Mouse (Mus musculus): ENCODE data around the gene Abcc9. TPM values are rescaled to one million over a fixed set of nuclear protein-coding genes. Genes with fewer than 3 reads are reported as not detected.
"Not testable (repeated sequence)": the region's sequence is repeated elsewhere in the genome, so short reads cannot be mapped to it uniquely, and the experiment has no call there.

The Abcc9 gene
- polyA plus RNA-seq, 1 experiment from 2014 or later = 5.3 TPM

GRCm38 (mm10) chr6:142701161-142701560 is 954 bp downstream of the Abcc9 start:
- H3K9ac ChIP-seq = no peak overlapping the region
- peaks cover 14% of the 10 kb centered on the region; the same call in 1 of the 2 replicates for H3K4me1 ChIP-seq
- H3K36me3 ChIP-seq = no peaks in the 10 kb centered on the region
- no peaks in the 10 kb centered on the region for H3K27me3 ChIP-seq
- 45% methylated on average over 13 of the region's 13 CpGs for WGBS
- peak overlapping the region; percentile 77; the same call in 1 of the 2 replicates for H3K4me2 ChIP-seq
- 0 out of 2 replicates have a peak, but pooled peaks have one; percentile 13 for ATAC-seq (ENCODE audit: borderline replicate concordance, extremely low read depth, low FRiP score, low TSS enrichment)
- no peaks in the 10 kb centered on the region for H3K9me3 ChIP-seq
- no peak overlapping the region for H3K4me3 ChIP-seq
- H3K27ac ChIP-seq = no peak overlapping the region

GRCm38 (mm10) chr6:142700753-142701152 is 1.4 kb downstream of the Abcc9 start:
- Histone ChIP-seq H3K36me3 (no peaks in the 10 kb centered on the region), H3K4me1 (peaks cover 14% of the 10 kb centered on the region; the same call in 1 of the 2 replicates), H3K27ac (no peak overlapping the region), H3K9ac (no peak overlapping the region), H3K4me3 (no peak overlapping the region), H3K27me3 (no peaks in the 10 kb centered on the region), H3K4me2 (no peak overlapping the region), H3K9me3 (no peaks in the 10 kb centered on the region)
- ATAC-seq (ENCODE audit: borderline replicate concordance, extremely low read depth, low FRiP score, low TSS enrichment) = no peak
- 71% methylated on average over 8 of the region's 8 CpGs for WGBS

GRCm38 (mm10) chr6:142692085-142692484 is 10.0 kb downstream of the Abcc9 start:
- no peak overlapping the region for H3K27ac ChIP-seq
- ATAC-seq (ENCODE audit: borderline replicate concordance, extremely low read depth, low FRiP score, low TSS enrichment) = no peak

GRCm38 (mm10) chr6:142689673-142690072 is 12.4 kb downstream of the Abcc9 start:
- H3K9ac ChIP-seq = no peak overlapping the region
- H3K4me1 ChIP-seq = no peaks in the 10 kb centered on the region
- no peak overlapping the region for H3K4me3 ChIP-seq
- H3K27me3 ChIP-seq = no peaks in the 10 kb centered on the region
- H3K27ac ChIP-seq = no peak overlapping the region
- no peak for ATAC-seq (ENCODE audit: borderline replicate concordance, extremely low read depth, low FRiP score, low TSS enrichment)
- H3K9me3 ChIP-seq = no peaks in the 10 kb centered on the region
- 77% methylated on average over 11 of the region's 11 CpGs for WGBS
- H3K36me3 ChIP-seq = no peaks in the 10 kb centered on the region
- H3K4me2 ChIP-seq = no peak overlapping the region

More at GRCm38 (mm10) chr6:142692085-142692484, 10.0 kb downstream of the Abcc9 start:
- H3K27me3 ChIP-seq = no peaks in the 10 kb centered on the region
- H3K36me3 ChIP-seq = no peaks in the 10 kb centered on the region
- no peak overlapping the region for H3K9ac ChIP-seq
- H3K4me3 ChIP-seq = no peak overlapping the region
- no peaks in the 10 kb centered on the region for H3K4me1 ChIP-seq
- no peak overlapping the region for H3K4me2 ChIP-seq
- 75% methylated on average over 5 of the region's 5 CpGs for WGBS
- H3K9me3 ChIP-seq = no peaks in the 10 kb centered on the region

- Histone ChIP-seq H3K9me3 (no peaks in the 10 kb centered on the region), H3K4me3 (no peak overlapping the region), H3K9ac (no peak overlapping the region), H3K27me3 (no peaks in the 10 kb centered on the region), H3K36me3 (no peaks in the 10 kb centered on the region), H3K4me1 (no peaks in the 10 kb centered on the region), H3K27ac (no peak overlapping the region), H3K4me2 (no peak overlapping the region)
- 59% methylated on average over 7 of the region's 7 CpGs for WGBS
- no peak for ATAC-seq (ENCODE audit: borderline replicate concordance, extremely low read depth, low FRiP score, low TSS enrichment)
Measured at GRCm38 (mm10) chr6:142682985-142683691, 19.0 kb downstream of the Abcc9 start.

- no peak for ATAC-seq (ENCODE audit: borderline replicate concordance, extremely low read depth, low FRiP score, low TSS enrichment)
- no peaks in the 10 kb centered on the region for H3K36me3 ChIP-seq
- no peaks in the 10 kb centered on the region for H3K27me3 ChIP-seq
- no peak overlapping the region for H3K4me2 ChIP-seq
- peaks cover 3% of the 10 kb centered on the region; the same call in 1 of the 2 replicates for H3K4me1 ChIP-seq
- peaks cover 3% of the 10 kb centered on the region; the same call in 1 of the 2 replicates for H3K9me3 ChIP-seq
- no peak overlapping the region for H3K4me3 ChIP-seq
- H3K27ac ChIP-seq = no peak overlapping the region
- H3K9ac ChIP-seq = no peak overlapping the region
- 72% methylated on average over 2 of the region's 2 CpGs for WGBS
Measured at GRCm38 (mm10) chr6:142670021-142670420, 32.1 kb downstream of the Abcc9 start.

- no peak overlapping the region for H3K9ac ChIP-seq
- no peak for ATAC-seq (ENCODE audit: borderline replicate concordance, extremely low read depth, low FRiP score, low TSS enrichment)
- no peaks in the 10 kb centered on the region for H3K36me3 ChIP-seq
- H3K4me2 ChIP-seq = no peak overlapping the region
- H3K9me3 ChIP-seq = peaks cover 3% of the 10 kb centered on the region; the same call in 1 of the 2 replicates
- no peaks in the 10 kb centered on the region for H3K27me3 ChIP-seq
- 67% methylated on average over 6 of the region's 6 CpGs for WGBS
- H3K4me3 ChIP-seq = no peak overlapping the region
- no peak overlapping the region for H3K27ac ChIP-seq
- peaks cover 3% of the 10 kb centered on the region; the same call in 1 of the 2 replicates for H3K4me1 ChIP-seq
Measured at GRCm38 (mm10) chr6:142669343-142669742, 32.8 kb downstream of the Abcc9 start.

GRCm38 (mm10) chr6:142668831-142669230 is 33.3 kb downstream of the Abcc9 start:
- WGBS = 75% methylated on average over 6 of the region's 6 CpGs
- H3K4me1 ChIP-seq = peaks cover 3% of the 10 kb centered on the region; the same call in 1 of the 2 replicates
- H3K9ac ChIP-seq = no peak overlapping the region
- H3K36me3 ChIP-seq = no peaks in the 10 kb centered on the region
- no peak overlapping the region for H3K4me3 ChIP-seq
- H3K27ac ChIP-seq = no peak overlapping the region
- no peak for ATAC-seq (ENCODE audit: borderline replicate concordance, extremely low read depth, low FRiP score, low TSS enrichment)
- H3K9me3 ChIP-seq = peaks cover 3% of the 10 kb centered on the region; the same call in 1 of the 2 replicates
- no peak overlapping the region for H3K4me2 ChIP-seq
- no peaks in the 10 kb centered on the region for H3K27me3 ChIP-seq

GRCm38 (mm10) chr6:142668419-142668766 is 33.7 kb downstream of the Abcc9 start:
- no peak overlapping the region for H3K4me2 ChIP-seq
- H3K9ac ChIP-seq = no peak overlapping the region
- ATAC-seq (ENCODE audit: borderline replicate concordance, extremely low read depth, low FRiP score, low TSS enrichment) = no peak
- WGBS = 17% methylated on average over 1 of the region's 1 CpGs
- H3K36me3 ChIP-seq = no peaks in the 10 kb centered on the region
- no peak overlapping the region for H3K4me3 ChIP-seq
- no peak overlapping the region for H3K27ac ChIP-seq
- peaks cover 3% of the 10 kb centered on the region; the same call in 1 of the 2 replicates for H3K9me3 ChIP-seq
- H3K4me1 ChIP-seq = peaks cover 3% of the 10 kb centered on the region; the same call in 1 of the 2 replicates
- H3K27me3 ChIP-seq = no peaks in the 10 kb centered on the region

- WGBS = 72% methylated on average over 7 of the region's 7 CpGs
- no peak for ATAC-seq (ENCODE audit: borderline replicate concordance, extremely low read depth, low FRiP score, low TSS enrichment)
- Histone ChIP-seq H3K9ac (no peak overlapping the region), H3K4me2 (no peak overlapping the region), H3K9me3 (no peaks in the 10 kb centered on the region), H3K4me1 (peaks cover 3% of the 10 kb centered on the region; the same call in 1 of the 2 replicates), H3K27me3 (no peaks in the 10 kb centered on the region), H3K27ac (no peak overlapping the region), H3K4me3 (no peak overlapping the region), H3K36me3 (no peaks in the 10 kb centered on the region)
Measured at GRCm38 (mm10) chr6:142667701-142668418, 34.3 kb downstream of the Abcc9 start.

- not testable (repeated sequence) for H3K36me3 ChIP-seq; H3K9me3 ChIP-seq; H3K4me1 ChIP-seq; H3K4me3 ChIP-seq; ATAC-seq (ENCODE audit: borderline replicate concordance, extremely low read depth, low FRiP score, low TSS enrichment); H3K27ac ChIP-seq; H3K4me2 ChIP-seq; H3K9ac ChIP-seq; H3K27me3 ChIP-seq
- WGBS = 90% methylated on average over 3 of the region's 3 CpGs
Measured at GRCm38 (mm10) chr6:142662056-142662455, 40.1 kb downstream of the Abcc9 start.

GRCm38 (mm10) chr6:142659038-142659437 is 43.1 kb downstream of the Abcc9 start:
- Histone ChIP-seq H3K4me2 (no peak overlapping the region), H3K4me3 (no peak overlapping the region), H3K36me3 (no peaks in the 10 kb centered on the region), H3K27me3 (no peaks in the 10 kb centered on the region), H3K9ac (no peak overlapping the region), H3K4me1 (no peaks in the 10 kb centered on the region), H3K9me3 (no peaks in the 10 kb centered on the region), H3K27ac (no peak overlapping the region)
- 60% methylated on average over 5 of the region's 5 CpGs for WGBS
- ATAC-seq (ENCODE audit: borderline replicate concordance, extremely low read depth, low FRiP score, low TSS enrichment) = no peak
